Mouse (Mus musculus): ENCODE measurements around the gene Ube2s.
"Not testable (repeated sequence)": the region's sequence is repeated elsewhere in the genome, so short reads cannot be mapped to it uniquely, and the experiment has no call there.

Ube2s gene

DNA sequence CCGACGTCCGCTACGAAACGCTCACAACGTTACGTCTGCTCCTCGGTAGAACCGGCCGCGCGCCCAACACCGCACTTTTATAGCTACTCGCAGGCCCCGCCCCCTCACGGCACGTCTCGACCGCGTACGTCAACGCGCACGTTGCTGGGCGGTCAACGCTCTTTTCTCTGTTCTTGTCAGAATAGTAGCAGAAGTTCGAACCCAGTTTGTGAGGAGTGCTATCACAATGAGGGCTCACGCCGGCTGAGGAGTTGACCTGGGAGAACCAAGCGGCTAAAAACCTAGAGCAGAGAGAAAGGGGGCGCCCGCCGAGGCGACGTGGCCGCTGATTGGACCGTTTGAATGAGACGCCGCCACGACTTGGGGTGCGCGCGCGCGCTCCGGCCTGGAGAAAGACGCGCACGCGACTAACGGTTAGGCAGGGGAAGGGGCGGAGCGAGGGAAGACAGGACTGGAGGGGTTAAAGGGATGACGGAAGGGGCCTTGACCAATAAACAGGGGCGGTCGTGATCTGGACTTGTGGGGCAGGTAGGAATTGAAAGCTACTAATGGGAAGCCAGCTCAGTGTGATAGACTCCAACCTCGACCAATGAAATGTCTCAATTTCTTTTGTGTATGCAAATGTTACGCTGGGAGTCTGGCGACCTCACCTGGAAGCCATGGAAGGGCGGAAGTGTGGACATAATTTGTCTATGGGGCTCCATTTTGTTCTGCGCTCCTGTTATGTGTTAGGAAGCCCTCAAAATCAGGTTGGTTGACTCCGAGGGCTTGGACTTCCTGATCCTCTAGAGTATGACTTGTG lies at the start of gene Ube2s:
Gene Ube2s (minus strand): TSS at position 288 of the 802 bp plus-strand sequence.
- DNase-seq (ENCODE audit: low read depth, low spot score): peak; percentile 100

- not testable (repeated sequence) for DNase-seq (ENCODE audit: low read depth, low spot score)
These were observed 48.5 kb upstream of the Ube2s start for GRCm38 (mm10) chr7:4860926-4861325.

GRCm38 (mm10) chr7:4859418-4859978 lies 47.1 kb upstream of the Ube2s start:
- no peak for DNase-seq (ENCODE audit: low read depth, low spot score)

DNA sequence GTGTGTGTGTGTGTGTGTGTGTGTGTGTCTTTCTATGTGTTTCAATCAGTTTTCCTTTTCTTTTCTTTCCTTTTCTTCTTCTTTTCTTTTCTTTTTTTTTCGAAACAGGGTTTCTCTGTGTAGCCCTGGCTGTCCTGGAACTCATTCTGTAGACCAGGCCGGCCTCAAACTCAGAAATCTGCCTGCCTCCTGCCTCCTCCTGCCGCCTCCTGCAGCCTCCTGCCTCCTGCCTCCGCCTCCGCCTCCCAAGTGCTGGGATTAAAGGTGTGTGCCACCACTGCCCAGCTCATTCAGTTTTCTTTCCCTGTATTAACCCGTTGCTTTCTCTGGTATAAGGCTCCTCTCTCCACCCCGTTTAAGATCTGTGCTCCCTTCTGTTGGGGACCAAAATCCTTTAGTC lies 44.9 kb upstream of the Ube2s start:
- DNase-seq (ENCODE audit: low read depth, low spot score): no peak

GRCm38 (mm10) chr7:4856508-4856907 lies 44.1 kb upstream of the Ube2s start:
- DNase-seq (ENCODE audit: low read depth, low spot score): no peak

GRCm38 (mm10) chr7:4853613-4854012 lies 41.2 kb upstream of the Ube2s start:
- DNase-seq (ENCODE audit: low read depth, low spot score): no peak

- DNase-seq (ENCODE audit: low read depth, low spot score): no peak
These were observed 38.9 kb upstream of the Ube2s start for GRCm38 (mm10) chr7:4851315-4851688.

DNA sequence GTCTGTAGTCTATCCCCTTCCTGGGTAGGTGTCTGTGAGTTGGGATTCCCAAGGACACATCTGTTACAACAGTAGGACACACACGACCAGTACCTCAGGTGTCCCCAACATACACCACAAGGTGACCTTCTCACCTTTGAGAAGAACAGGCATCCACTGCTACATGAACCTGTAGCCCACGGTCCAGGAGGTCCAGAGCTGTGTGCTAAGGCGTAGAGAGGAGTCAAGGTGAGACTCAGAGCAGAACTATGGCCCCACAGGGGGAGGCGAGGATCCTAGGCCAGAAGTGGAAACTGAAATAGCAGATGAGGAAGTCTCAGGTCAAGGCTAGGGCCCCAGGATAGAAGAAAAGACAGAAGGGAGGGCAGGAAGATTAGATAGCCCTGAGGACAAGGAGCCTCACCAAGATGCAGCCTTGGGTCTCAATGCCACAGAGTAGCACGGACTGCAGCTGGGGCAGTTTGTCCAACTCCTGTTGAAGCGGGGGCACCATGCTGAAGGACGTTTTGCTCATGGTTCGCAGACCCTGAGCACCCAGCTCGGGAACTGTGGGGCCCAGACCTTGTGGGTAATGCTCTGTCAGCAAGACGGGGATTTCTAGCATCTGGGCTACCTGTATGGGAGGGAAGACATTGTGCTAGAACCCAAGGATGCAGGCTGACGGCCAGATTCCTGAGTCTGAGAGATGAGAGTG lies 38.4 kb upstream of the Ube2s start:
- no peak for DNase-seq (ENCODE audit: low read depth, low spot score)

- no peak for DNase-seq (ENCODE audit: low read depth, low spot score)
These were observed 37.0 kb upstream of the Ube2s start for GRCm38 (mm10) chr7:4849372-4849771.

DNA sequence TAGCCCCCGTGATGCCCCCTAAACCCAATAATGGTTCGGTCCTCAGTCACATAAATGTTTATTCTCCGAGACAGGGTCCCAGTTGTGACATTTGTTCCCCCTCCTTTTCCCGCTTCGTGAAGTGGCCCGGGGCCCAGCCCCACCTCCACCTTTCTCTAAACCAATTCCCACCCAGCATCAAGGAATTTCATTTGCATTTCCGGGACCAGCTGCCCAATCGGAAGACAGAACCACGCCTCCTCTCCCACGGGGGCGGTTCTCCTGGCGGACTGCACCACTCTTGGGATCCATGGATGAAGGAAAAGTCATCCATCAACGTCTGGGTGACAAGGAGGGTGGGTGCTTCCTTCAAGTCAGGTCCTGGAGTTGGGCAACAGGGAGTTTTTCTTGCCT lies 32.5 kb upstream of the Ube2s start:
- DNase-seq (ENCODE audit: low read depth, low spot score): peak; percentile 98

DNA sequence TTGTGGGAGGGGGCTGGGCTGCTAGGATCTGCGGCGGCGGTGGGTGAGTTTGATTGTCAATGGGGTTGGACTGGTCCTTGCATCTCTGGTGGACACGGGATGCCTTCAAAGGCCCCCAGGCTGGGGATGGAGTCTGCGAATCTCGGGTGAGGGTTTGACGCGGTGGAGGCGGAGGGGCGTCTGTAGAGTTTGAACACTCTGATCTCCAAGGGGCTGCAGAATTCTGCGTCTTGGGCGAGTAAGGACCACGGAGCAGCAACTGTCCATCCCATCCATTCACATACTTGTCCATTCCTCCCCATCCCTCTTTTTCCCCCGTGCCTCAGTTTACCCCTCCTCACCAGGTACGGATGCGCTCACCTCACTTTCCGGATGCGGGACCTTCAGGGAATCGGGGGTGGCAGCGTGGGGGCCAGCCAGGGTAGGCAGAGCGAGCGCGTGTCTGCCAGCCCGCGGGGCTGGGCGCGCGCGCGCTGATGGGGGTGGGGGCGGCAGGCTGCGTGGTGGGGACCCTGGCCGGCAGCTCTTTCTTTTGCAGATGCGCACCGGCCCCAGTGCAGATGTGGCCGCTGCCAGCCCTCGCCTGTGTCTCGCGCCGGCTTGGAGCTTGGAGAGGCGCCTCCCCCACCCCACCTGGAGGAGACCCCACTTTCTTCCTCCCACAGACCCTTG lies 32.0 kb upstream of the Ube2s start, which contains the start of gene Shisa7:
Gene Shisa7 (minus strand): TSS at position 452 of the 672 bp plus-strand sequence.
- DNase-seq (ENCODE audit: low read depth, low spot score): no peak

GRCm38 (mm10) chr7:4843604-4844244 lies 31.3 kb upstream of the Ube2s start:
- DNase-seq (ENCODE audit: low read depth, low spot score): peak; percentile 64

DNA sequence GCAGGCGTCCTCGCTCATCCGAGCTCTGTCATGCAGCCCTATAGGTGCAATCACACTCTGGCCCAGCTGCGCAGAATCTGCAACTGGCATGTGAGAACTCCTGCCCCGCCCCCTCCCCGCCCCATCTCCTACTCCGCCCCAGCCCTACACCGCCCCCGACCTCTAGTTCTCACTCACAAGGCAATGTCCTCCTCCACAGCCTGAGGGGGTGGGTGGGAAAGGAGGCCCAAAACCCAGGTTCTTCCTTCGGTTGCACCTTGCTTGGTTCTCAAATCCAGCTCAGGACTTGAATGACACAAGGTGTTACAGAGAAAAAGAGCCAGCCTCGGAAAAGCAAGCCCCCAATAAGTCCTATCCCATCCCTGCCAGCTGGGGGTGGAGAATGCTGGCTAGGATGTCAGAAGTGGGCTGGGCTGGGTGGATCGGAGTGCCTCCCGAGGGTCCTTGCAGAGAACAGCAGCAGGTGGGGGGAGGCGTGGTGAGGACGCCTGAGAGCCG lies 30.3 kb upstream of the Ube2s start:
- peak; percentile 90 for DNase-seq (ENCODE audit: low read depth, low spot score)

DNA sequence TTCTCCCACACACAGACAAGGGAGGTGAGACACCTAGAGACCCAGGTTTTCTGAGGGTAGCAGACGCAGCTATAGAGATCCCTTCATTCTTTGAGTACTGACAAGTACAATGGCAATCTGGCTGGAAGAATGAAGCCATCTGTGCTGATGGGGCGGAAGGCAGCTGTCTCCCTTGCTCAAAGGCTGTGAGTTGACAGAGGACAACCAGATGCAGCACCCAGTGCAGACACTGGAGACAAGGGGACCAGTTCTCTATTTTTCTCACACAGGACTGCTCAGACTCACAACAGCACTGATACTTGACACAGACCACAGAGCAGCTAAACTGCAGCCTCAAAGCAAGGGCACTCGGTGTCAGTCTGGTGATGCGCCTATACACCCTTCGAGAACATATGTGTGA lies 29.7 kb upstream of the Ube2s start:
- no peak for DNase-seq (ENCODE audit: low read depth, low spot score)

GRCm38 (mm10) chr7:4837639-4838038 lies 25.2 kb upstream of the Ube2s start:
- no peak for DNase-seq (ENCODE audit: low read depth, low spot score)

- DNase-seq (ENCODE audit: low read depth, low spot score): peak; percentile 92
These were observed 24.0 kb upstream of the Ube2s start for GRCm38 (mm10) chr7:4836351-4836792.

- DNase-seq (ENCODE audit: low read depth, low spot score): peak; percentile 72
These were observed 23.4 kb upstream of the Ube2s start for GRCm38 (mm10) chr7:4835631-4836327.

GRCm38 (mm10) chr7:4830476-4830875 lies 18.1 kb upstream of the Ube2s start:
- no peak for DNase-seq (ENCODE audit: low read depth, low spot score)

- peak; percentile 80 for DNase-seq (ENCODE audit: low read depth, low spot score)
These were observed 13.0 kb upstream of the Ube2s start for GRCm38 (mm10) chr7:4825365-4825764.

DNA sequence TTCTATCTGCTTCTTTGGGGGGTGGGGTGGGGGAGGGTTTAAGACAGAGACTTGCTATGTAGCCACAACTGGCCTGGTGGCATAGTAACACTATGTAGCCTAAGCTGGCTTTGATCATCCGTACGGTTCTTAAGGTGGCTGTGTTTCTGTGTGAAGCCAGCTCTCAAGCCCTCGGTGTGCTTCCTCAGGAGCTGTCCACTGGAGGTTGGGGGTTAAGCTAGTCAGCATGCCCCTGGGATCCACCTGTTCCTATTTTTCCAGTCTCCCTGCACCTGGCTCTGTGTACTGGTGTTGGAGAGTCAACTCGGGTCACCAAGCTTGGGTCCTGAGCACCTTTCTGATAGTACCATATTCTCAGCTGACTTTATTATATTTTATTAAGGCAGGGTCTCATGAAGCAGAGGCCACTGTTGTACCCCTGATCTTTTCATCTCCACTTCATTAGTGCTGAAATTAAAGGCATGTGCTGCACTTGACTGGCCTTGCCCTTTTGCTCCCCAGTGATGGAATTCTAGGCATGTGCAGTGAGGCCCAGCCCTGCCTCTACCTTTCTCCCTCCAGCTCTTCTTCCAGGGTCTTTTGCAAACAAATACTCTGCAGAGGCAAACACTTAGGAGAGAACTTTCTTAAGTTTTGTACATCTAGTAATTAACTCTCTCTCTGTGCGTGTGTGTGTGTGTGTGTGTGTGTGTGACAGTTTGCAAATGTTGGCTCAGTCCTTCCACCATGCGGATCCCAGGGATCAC lies 9.9 kb upstream of the Ube2s start:
- DNase-seq (ENCODE audit: low read depth, low spot score): peak; percentile 78
